Mouse (Mus musculus) midbrain, embryonic 16.5 days (tissue): Measurements from ENCODE around the gene Gria2. TPM values are rescaled to one million over a fixed set of nuclear protein-coding genes. Genes with fewer than 3 reads are reported as not detected.
A peak's percentile ranks its signal among the peaks of the same experiment; 100 is the strongest.

ENCODE experiments used
- ATAC-seq: fragments of 200-750 bp; cut with Nextera tagmentation; 2 replicates; pipeline ENCODE4 v1.8.0; 2017; ENCODE audit warnings: moderate TSS enrichment
- H3K27ac ChIP-seq: fragments of 300-500 bp; sonication (generic); 2 replicates; pipeline ENCODE4 v1.5.1; 2014; ENCODE audit warnings: mild to moderate bottlenecking, low read length, mixed read lengths
- H3K27me3 ChIP-seq: fragments of 300-500 bp; sonication (generic); 2 replicates; pipeline ENCODE4 v1.6.1; 2014; ENCODE audit warnings: low read depth, low read length, mixed read lengths; ENCODE audit not compliant: control insufficient read depth, insufficient read depth
- H3K36me3 ChIP-seq: fragments of 300-500 bp; sonication (generic); 2 replicates; pipeline ENCODE4 v1.6.1; 2014; ENCODE audit warnings: mild to moderate bottlenecking, low read length, moderate library complexity, mixed read lengths; ENCODE audit not compliant: control insufficient read depth, insufficient read depth
- H3K4me1 ChIP-seq: fragments of 300-500 bp; sonication (generic); 2 replicates; pipeline ENCODE4 v1.6.1; 2014; ENCODE audit warnings: mild to moderate bottlenecking, low read length, mixed read lengths; ENCODE audit not compliant: control insufficient read depth, insufficient read depth
- H3K4me2 ChIP-seq: fragments of 300-500 bp; sonication (generic); 2 replicates; pipeline ENCODE4 v1.6.1; 2014; ENCODE audit warnings: mild to moderate bottlenecking, low read length, mixed read lengths
- H3K4me3 ChIP-seq: fragments of 300-500 bp; sonication (generic); 2 replicates; pipeline ENCODE4 v1.5.1; 2014; ENCODE audit warnings: low read depth, mild to moderate bottlenecking, low read length, moderate library complexity, mixed read lengths
- H3K9ac ChIP-seq: fragments of 300-500 bp; sonication (generic); 2 replicates; pipeline ENCODE4 v1.6.1; 2014; ENCODE audit warnings: low read depth, low read length, mixed read lengths
- H3K9me3 ChIP-seq: fragments of 300-500 bp; sonication (generic); replicated peaks from 2 replicates; pipeline ENCODE4 v1.6.1; 2014; ENCODE audit warnings: mild to moderate bottlenecking, low read length, mixed read lengths; ENCODE audit not compliant: control insufficient read depth, poor library complexity, severe bottlenecking
- WGBS: fragments of 180-500 bp; shearing (Covaris S2); extraction: QIAGEN DNeasy Blood & Tissue Kit; methylation state at CpG from one replicate; pipeline ENCODE4 v1.1.7; 2014; 5-methylcytosine and 5-hydroxymethylcytosine counted together
- polyA plus RNA-seq: library from polyadenylated mRNA; unstranded; fragments of >200 nt; fragmentation: Nextera tagmentation; extraction: Ambion mirVana; gene quantifications from 2 replicates; pipeline ENCODE4 v1.2.1, GENCODE M21; 2015

The Gria2 gene
- polyA plus RNA-seq, 1 experiment from 2014 or later: 261 TPM

GRCm38 (mm10) chr3:80805327-80805726 is 2.7 kb upstream of the Gria2 start:
- Histone ChIP-seq H3K27me3 (no peaks in the 10 kb centered on the region), H3K27ac (no peak overlapping the region), H3K4me1 (peaks cover 6% of the 10 kb centered on the region), H3K9ac (no peak overlapping the region), H3K36me3 (no peaks in the 10 kb centered on the region), H3K4me3 (no peak overlapping the region), H3K4me2 (no peak overlapping the region), H3K9me3 (no peaks in the 10 kb centered on the region)
- ATAC-seq: no peak
- 13% methylated on average over 1 of the region's 1 CpGs for WGBS

GRCm38 (mm10) chr3:80803811-80804210 is 1.2 kb upstream of the Gria2 start:
- Histone ChIP-seq H3K27ac (peak overlapping the region; percentile 97), H3K27me3 (no peaks in the 10 kb centered on the region), H3K4me1 (peaks cover 11% of the 10 kb centered on the region), H3K36me3 (no peaks in the 10 kb centered on the region), H3K4me2 (peak overlapping the region; percentile 55), H3K9me3 (no peaks in the 10 kb centered on the region), H3K4me3 (peak overlapping the region; percentile 72; the same call in 1 of the 2 replicates), H3K9ac (0 out of 2 replicates have a peak overlapping the region, but pooled peaks have one; percentile 90)
- WGBS: 50% methylated on average over 1 of the region's 1 CpGs
- ATAC-seq: no peak

GRCm38 (mm10) chr3:80803211-80803610 is 576 bp upstream of the Gria2 start:
- Histone ChIP-seq H3K27ac (peak overlapping the region; percentile 97), H3K9ac (peak overlapping the region; percentile 90), H3K36me3 (no peaks in the 10 kb centered on the region), H3K9me3 (no peaks in the 10 kb centered on the region), H3K4me3 (peak overlapping the region; percentile 72), H3K27me3 (no peaks in the 10 kb centered on the region), H3K4me1 (peaks cover 16% of the 10 kb centered on the region), H3K4me2 (peak overlapping the region; percentile 55)
- WGBS: 24% methylated on average over 8 of the region's 8 CpGs
- ATAC-seq: peak; percentile 37

DNA sequence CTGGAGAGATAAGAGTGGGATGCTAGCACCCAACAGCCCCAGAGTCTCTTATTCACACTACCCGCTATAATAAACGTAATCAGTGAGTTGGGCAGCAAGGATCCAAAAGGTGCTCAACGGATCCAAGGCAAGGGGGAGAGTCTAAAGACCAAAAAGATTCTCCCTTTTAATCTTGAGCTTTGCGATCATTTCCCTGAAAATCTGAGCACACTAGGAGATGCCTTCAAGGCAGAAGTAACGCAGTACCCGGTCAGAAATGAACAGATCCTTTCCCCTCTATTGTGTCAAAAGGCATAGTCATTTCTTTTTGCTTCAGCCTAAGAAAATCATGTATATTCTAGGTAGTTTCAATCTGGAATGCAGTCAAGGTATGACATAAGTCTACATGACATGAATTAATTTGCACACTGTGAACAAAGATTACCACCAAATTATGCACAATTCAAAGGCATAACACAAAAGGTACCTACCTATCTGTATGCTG is 766 bp downstream of the Gria2 start:
- Histone ChIP-seq H3K4me3 (peak overlapping the region; percentile 72), H3K4me1 (peaks cover 23% of the 10 kb centered on the region), H3K9ac (peak overlapping the region; percentile 90), H3K36me3 (no peaks in the 10 kb centered on the region), H3K27me3 (no peaks in the 10 kb centered on the region), H3K9me3 (no peaks in the 10 kb centered on the region), H3K4me2 (peak overlapping the region; percentile 55), H3K27ac (peak overlapping the region; percentile 97)
- 5% methylated on average over 6 of the region's 6 CpGs for WGBS
- 0 out of 2 replicates have a peak, but pooled peaks have one; percentile 0 for ATAC-seq

DNA sequence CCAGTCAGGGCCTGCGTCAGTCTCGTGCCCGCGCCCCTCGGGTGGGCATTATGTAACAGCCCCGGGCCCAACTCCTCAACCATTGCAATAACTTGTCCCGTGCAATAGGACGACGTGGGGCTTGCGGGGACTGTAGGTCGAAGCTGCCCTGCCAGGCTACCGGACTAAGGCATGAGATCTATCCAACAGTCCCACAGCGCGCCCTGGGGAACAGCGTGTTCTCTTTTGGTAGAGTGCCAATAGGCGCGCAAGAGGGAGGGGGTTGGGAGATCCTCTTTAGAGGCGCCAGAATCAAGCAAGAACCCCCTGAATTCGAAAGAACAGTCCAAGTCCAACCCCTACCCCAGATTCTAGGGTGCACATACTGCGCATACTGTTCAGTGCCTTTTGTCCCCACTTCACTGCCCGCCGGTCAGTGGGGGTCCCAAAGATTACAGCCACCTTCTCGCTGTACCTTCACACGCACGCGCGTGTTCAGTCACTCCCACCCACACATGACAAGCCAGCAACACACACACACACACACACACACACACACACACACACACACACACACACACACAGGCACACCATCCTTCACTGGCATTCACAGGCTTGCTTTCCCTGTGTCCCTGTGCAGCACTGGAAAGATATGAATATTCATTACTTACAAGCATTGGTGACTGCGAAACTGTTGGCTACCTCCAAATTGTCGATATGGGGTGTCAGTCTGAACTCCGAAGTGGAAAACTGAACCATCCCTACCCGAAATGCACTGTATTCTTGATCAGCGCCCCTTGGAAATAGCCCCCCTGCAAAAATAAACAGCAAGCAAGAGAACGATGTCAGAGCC is 1.4 kb downstream of the Gria2 start:
- Histone ChIP-seq H3K4me1 (peaks cover 23% of the 10 kb centered on the region), H3K4me2 (peak overlapping the region; percentile 55), H3K9me3 (no peaks in the 10 kb centered on the region), H3K27me3 (no peaks in the 10 kb centered on the region), H3K36me3 (no peaks in the 10 kb centered on the region), H3K27ac (peak overlapping the region; percentile 97), H3K4me3 (peak overlapping the region; percentile 72), H3K9ac (peak overlapping the region; percentile 90)
- peak; percentile 55 for ATAC-seq
- 3% methylated on average over 33 of the region's 33 CpGs for WGBS

GRCm38 (mm10) chr3:80800299-80800994 is 2.2 kb downstream of the Gria2 start:
- H3K9ac ChIP-seq: peak overlapping the region; percentile 90
- peak; percentile 1; the same call in 1 of the 2 replicates for ATAC-seq
- no peaks in the 10 kb centered on the region for H3K27me3 ChIP-seq
- no peaks in the 10 kb centered on the region for H3K36me3 ChIP-seq
- H3K4me3 ChIP-seq: peak overlapping the region; percentile 72
- peaks cover 25% of the 10 kb centered on the region for H3K4me1 ChIP-seq
- peak overlapping the region; percentile 55 for H3K4me2 ChIP-seq
- WGBS: 1% methylated on average over 29 of the region's 29 CpGs
- peak overlapping the region; percentile 97 for H3K27ac ChIP-seq
- H3K9me3 ChIP-seq: no peaks in the 10 kb centered on the region

DNA sequence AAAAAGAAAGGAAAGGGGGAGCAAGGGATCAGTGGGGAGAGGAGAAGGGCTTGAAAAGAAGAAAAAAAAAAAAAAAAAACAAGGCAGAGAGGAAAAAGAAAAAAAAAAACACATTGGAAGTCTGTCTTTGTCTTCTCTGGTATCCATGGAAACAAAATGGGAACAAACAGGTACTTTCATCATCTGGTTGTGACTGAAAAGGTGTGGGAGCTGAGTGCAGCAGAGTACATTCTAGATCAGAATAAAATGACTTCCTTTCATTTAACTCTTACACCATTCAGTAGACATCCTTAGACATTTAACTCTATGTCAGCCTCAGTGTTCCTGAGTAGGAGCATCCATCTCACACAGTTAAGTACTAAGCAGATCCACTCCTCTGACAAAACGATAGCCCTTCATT is 4.7 kb downstream of the Gria2 start:
- 58% methylated on average over 1 of the region's 1 CpGs for WGBS
- Histone ChIP-seq H3K9me3 (no peaks in the 10 kb centered on the region), H3K4me3 (peak overlapping the region; percentile 30), H3K36me3 (no peaks in the 10 kb centered on the region), H3K27ac (no peak overlapping the region), H3K27me3 (no peaks in the 10 kb centered on the region), H3K4me2 (peak overlapping the region; percentile 55), H3K4me1 (peaks cover 25% of the 10 kb centered on the region), H3K9ac (peak overlapping the region; percentile 39; the same call in 1 of the 2 replicates)
- no peak for ATAC-seq

- H3K9me3 ChIP-seq: no peaks in the 10 kb centered on the region
- H3K36me3 ChIP-seq: no peaks in the 10 kb centered on the region
- H3K27me3 ChIP-seq: no peaks in the 10 kb centered on the region
- peaks cover 26% of the 10 kb centered on the region for H3K4me1 ChIP-seq
- no peak overlapping the region for H3K9ac ChIP-seq
- H3K4me3 ChIP-seq: no peak overlapping the region
- H3K27ac ChIP-seq: no peak overlapping the region
- ATAC-seq: no peak
- no peak overlapping the region for H3K4me2 ChIP-seq
Observed at GRCm38 (mm10) chr3:80796764-80797163, 5.9 kb downstream of the Gria2 start.

DNA sequence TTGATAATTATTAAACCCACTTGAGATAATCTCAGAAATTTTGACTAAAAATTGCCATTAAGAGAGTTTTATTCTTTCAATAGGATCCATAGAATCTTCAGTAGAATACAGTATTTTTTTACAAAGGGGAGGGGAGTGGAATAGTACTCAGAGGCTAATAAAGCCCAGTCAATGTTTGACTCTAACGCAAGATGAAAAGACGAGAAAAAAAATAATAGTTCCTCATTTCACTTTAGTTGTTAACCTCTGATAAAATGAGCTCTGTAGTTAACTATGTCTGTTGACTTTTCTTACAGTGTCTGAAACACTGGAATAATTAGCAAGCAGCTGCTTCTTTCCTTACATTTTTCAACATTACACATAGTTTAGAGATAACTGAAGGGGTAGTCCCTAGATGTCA is 7.4 kb downstream of the Gria2 start:
- Histone ChIP-seq H3K4me2 (no peak overlapping the region), H3K9ac (no peak overlapping the region), H3K4me3 (no peak overlapping the region), H3K27me3 (no peaks in the 10 kb centered on the region), H3K9me3 (no peaks in the 10 kb centered on the region), H3K4me1 (peaks cover 29% of the 10 kb centered on the region), H3K27ac (no peak overlapping the region), H3K36me3 (no peaks in the 10 kb centered on the region)
- ATAC-seq: no peak
- 91% methylated on average over 2 of the region's 2 CpGs for WGBS
